Mouse (Mus musculus) adrenal gland, adult 8-10 months (tissue): ENCODE results near the gene Taf8. TPM values are rescaled to one million over a fixed set of nuclear protein-coding genes. Genes with fewer than 3 reads are reported as not detected.

Source experiments
- total RNA-seq, 4 experiments: library from RNA; stranded (reverse); gene quantifications; 2 replicates each; pipeline ENCODE4 v1.2.4; 2022

The Taf8 gene
- total RNA-seq, 4 experiments from 2014 or later = 22.8 to 29.9 (median 25.9) TPM

Other genes with a start within 250 kb of the Taf8 start
- gene Mrps10, start 133.4 kb downstream of the Taf8 start, total RNA-seq = 10 to 100 TPM; 46.1 to 54.7 (median 50.0) TPM
- gene Guca1b, start 116.9 kb downstream of the Taf8 start, total RNA-seq = 1 to 10 TPM; 1.6 to 2.9 (median 2.1) TPM
- gene Guca1a, start 101.7 kb downstream of the Taf8 start, total RNA-seq = 1 to 10 TPM; 3.0 to 4.5 (median 3.4) TPM
- gene AI661453, start 65.7 kb downstream of the Taf8 start, total RNA-seq = 1 to 10 TPM in 2 of 4 experiments, under 1 TPM in 2; 0.83 to 1.2 (median 0.99) TPM
- gene 1700001C19Rik, start 64.9 kb downstream of the Taf8 start, total RNA-seq = under 1 TPM in 2 of 4 experiments, not detected in 2; 0.17 to 0.35 TPM
- gene Ccnd3, start 2.8 kb upstream of the Taf8 start, total RNA-seq = 100 to 1,000 TPM; 350 to 623 (median 446) TPM
- gene Bysl, start 109.2 kb upstream of the Taf8 start, total RNA-seq = 10 to 100 TPM; 17.0 to 18.6 (median 17.9) TPM
- 10 to 100 TPM; 42.6 to 53.7 (median 48.3) TPM for gene Med20, start 109.3 kb upstream of the Taf8 start, total RNA-seq
- gene Gm20517, start 109.3 kb upstream of the Taf8 start, total RNA-seq = 1 to 10 TPM; 3.5 to 6.0 (median 5.1) TPM
- gene Usp49, start 128.4 kb upstream of the Taf8 start, total RNA-seq = 10 to 100 TPM in 1 of 4 experiments, 1 to 10 TPM in 3; 4.1 to 11.1 (median 6.8) TPM
- 100 to 1,000 TPM; 166 to 270 (median 207) TPM for gene Tomm6, start 186.1 kb upstream of the Taf8 start, total RNA-seq
- 10 to 100 TPM in 1 of 4 experiments, 1 to 10 TPM in 3; 3.9 to 10.5 (median 8.6) TPM for gene Frs3, start 186.7 kb upstream of the Taf8 start, total RNA-seq
- 1 to 10 TPM in 3 of 4 experiments, under 1 TPM in 1; 0.67 to 2.2 (median 1.8) TPM for gene Gm21981, start 192.2 kb upstream of the Taf8 start, total RNA-seq
- gene Prickle4, start 192.4 kb upstream of the Taf8 start, total RNA-seq = 1 to 10 TPM; 2.4 to 4.5 (median 3.1) TPM
- gene Pgc, start 224.6 kb upstream of the Taf8 start, total RNA-seq = not detected
- 10 to 100 TPM; 17.3 to 32.1 (median 24.2) TPM for gene Tfeb, start 234.7 kb upstream of the Taf8 start, total RNA-seq